Mouse (Mus musculus) limb, embryonic 15.5 days (tissue): Measurements from ENCODE around the gene Bola3. TPM values are rescaled to one million over a fixed set of nuclear protein-coding genes. Genes with fewer than 3 reads are reported as not detected.
"Not testable (repeated sequence)": the region's sequence is repeated elsewhere in the genome, so short reads cannot be mapped to it uniquely, and the experiment has no call there.

ENCODE experiments used
- ATAC-seq: fragments of 200-750 bp; cut with Nextera tagmentation; 2 replicates; pipeline ENCODE4 v1.8.0; 2017; ENCODE audit warnings: low read depth, moderate TSS enrichment; ENCODE audit not compliant: insufficient number of reproducible peaks, low FRiP score, low TSS enrichment
- H3K27ac ChIP-seq: fragments of 300-500 bp; sonication (generic); 2 replicates; pipeline ENCODE4 v1.5.1; 2015; ENCODE audit warnings: moderate library complexity, mild to moderate bottlenecking, inconsistent platforms
- H3K27me3 ChIP-seq: fragments of 300-500 bp; sonication (generic); 2 replicates; pipeline ENCODE4 v1.6.1; 2015; ENCODE audit warnings: inconsistent platforms
- H3K36me3 ChIP-seq: fragments of 300-500 bp; sonication (generic); 2 replicates; pipeline ENCODE4 v1.6.1; 2015; ENCODE audit warnings: inconsistent platforms
- H3K4me1 ChIP-seq: fragments of 300-500 bp; sonication (generic); 2 replicates; pipeline ENCODE4 v1.6.1; 2015; ENCODE audit warnings: inconsistent platforms
- H3K4me2 ChIP-seq: fragments of 300-500 bp; sonication (generic); 2 replicates; pipeline ENCODE4 v1.6.1; 2015; ENCODE audit warnings: mild to moderate bottlenecking, inconsistent platforms
- H3K4me3 ChIP-seq: fragments of 300-500 bp; sonication (generic); 2 replicates; pipeline ENCODE4 v1.5.1; 2015; ENCODE audit warnings: mild to moderate bottlenecking, inconsistent platforms
- H3K9ac ChIP-seq: fragments of 300-500 bp; sonication (generic); 2 replicates; pipeline ENCODE4 v1.6.1; 2015; ENCODE audit warnings: inconsistent platforms
- H3K9me3 ChIP-seq: fragments of 300-500 bp; sonication (generic); 2 replicates; pipeline ENCODE4 v1.6.1; 2016; ENCODE audit warnings: inconsistent platforms
- WGBS: fragments of 180-500 bp; shearing (Covaris S2); methylation state at CpG from one replicate; pipeline ENCODE4 v1.1.7; 2015; 5-methylcytosine and 5-hydroxymethylcytosine counted together
- polyA plus RNA-seq: library from polyadenylated mRNA; unstranded; fragments of >200 nt; fragmentation: Nextera tagmentation; extraction: Ambion mirVana; gene quantifications from 2 replicates; pipeline ENCODE4 v1.2.1, GENCODE M21; 2015

The Bola3 gene
- polyA plus RNA-seq, 1 experiment from 2014 or later = 104 TPM

DNA sequence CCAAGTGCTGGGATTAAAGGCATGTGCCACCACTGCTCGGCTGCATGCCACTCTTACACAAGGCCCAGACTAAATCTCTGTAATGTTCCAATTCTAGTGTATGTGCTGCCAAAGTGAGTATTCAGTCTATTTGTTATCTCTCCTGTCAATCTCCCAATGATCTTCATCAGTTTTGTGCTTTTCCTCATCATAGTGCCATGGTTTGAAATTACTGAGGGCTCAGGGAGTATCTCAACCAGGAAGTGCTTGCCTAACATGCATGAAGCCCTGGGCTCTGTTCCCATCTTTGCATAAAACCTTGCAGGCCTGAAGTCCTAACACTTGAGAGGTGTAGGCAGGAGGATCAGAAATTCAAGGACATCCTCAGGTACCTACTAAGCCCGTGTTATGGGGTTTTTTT is 26.2 kb upstream of the Bola3 start:
- Histone ChIP-seq H3K9me3 (no peaks in the 10 kb centered on the region), H3K4me3 (no peak overlapping the region), H3K4me2 (no peak overlapping the region), H3K27ac (no peak overlapping the region), H3K4me1 (peaks cover 7% of the 10 kb centered on the region), H3K27me3 (no peaks in the 10 kb centered on the region), H3K36me3 (no peaks in the 10 kb centered on the region), H3K9ac (no peak overlapping the region)
- no peak for ATAC-seq
- 58% methylated on average over 2 of the region's 2 CpGs for WGBS

DNA sequence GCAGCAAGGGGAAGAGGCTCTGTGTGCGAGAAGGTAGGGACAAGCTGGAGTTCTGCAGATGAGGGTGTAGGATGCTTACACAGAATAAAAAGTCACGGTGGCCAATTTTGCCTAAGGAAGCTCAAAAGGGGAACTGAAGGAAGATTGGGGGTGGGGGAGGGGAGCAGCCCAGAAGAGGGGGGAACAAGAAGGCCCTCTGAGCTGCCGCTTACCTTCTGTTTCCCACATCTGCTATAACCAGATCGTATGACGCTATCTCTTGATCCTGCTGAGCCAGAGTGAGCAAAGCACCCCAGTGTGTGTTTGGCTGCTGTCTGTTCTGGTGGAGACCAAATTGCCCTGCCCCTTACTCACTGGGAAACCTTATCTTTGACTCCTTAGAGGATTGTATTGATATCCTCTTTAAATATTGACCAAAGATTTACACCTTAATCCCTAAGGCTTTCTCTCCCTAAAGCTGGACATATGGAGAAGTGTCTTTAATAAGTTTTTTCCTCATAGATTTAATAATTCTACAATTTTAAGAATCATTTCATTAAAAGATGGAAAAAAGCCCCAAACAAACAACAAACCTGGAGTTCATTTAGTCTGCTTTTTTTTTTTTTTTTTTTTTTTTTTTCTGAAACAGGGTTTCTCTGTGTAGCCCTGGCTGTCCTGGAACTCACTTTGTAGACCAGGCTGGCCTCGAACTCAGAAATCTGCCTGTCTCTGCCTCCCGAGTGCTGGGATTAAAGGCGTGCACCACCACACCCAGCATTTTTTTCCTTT is 25.1 kb upstream of the Bola3 start:
- ATAC-seq = no peak
- no peak overlapping the region for H3K9ac ChIP-seq
- no peak overlapping the region for H3K4me3 ChIP-seq
- H3K36me3 ChIP-seq = peaks cover 1% of the 10 kb centered on the region; the same call in 1 of the 2 replicates
- peaks cover 7% of the 10 kb centered on the region for H3K4me1 ChIP-seq
- no peaks in the 10 kb centered on the region for H3K27me3 ChIP-seq
- H3K27ac ChIP-seq = no peak overlapping the region
- no peaks in the 10 kb centered on the region for H3K9me3 ChIP-seq
- H3K4me2 ChIP-seq = no peak overlapping the region
- WGBS = 69% methylated on average over 8 of the region's 8 CpGs

DNA sequence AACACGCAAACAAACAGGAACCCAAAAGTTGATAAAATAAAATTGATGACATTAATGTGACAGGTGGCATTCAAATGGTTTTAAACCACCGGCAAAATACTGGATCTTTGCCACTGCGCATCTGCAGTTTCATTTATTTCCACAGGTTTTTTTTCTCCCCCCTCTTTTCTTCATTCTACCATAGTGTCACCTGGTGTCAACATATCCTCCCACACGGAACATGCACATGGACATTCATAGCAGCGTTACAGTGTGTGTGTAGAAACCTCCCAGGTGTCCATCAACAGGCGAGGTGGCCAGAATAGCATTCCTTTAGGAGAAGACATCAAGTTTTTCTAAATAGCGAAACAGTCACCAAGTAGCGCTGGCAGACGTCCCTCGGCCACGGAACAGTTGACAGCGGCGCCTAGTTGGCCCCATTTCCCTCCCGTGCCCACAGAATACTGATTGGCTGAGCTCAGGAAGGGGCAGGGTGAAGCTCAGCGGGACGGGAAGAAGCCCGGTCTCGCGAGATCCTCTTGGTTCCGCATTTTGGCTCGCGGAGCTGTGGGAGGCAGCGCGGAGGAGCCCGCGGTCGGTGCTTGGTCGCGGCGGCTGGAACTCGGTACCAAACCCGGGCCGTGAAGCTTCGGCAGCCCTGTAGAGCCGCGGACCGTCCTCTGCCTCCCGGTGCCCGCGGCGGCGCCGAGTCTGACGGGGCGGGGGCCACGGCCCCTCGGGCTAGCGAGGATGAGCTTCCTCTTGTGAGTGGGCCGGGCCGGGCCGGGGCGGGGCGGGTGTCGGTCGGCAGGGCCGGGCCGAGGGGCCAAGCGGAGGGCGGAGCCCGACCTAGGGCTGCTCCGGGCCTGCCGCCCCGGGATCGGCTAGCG is 23.2 kb upstream of the Bola3 start, which contains the start of the genes Mthfd2 and Mob1a:
TSS of gene Mthfd2 (minus strand) at position 384 of the 869 bp plus-strand sequence.
TSS of gene Mob1a (plus strand) at position 492 of the 869 bp plus-strand sequence.
- Histone ChIP-seq H3K4me3 (peak within 1 kb of the TSS; percentile 67), H3K36me3 (peaks cover 14% of the 10 kb centered on the region), H3K4me1 (peaks cover 7% of the 10 kb centered on the region), H3K9ac (peak within 1 kb of the TSS; percentile 81), H3K27ac (peak within 1 kb of the TSS; percentile 93), H3K9me3 (no peaks in the 10 kb centered on the region), H3K4me2 (peak within 1 kb of the TSS; percentile 65), H3K27me3 (no peaks in the 10 kb centered on the region)
- ATAC-seq = peak; percentile 97
- WGBS = under 1% methylated on average over 64 of the region's 65 CpGs

DNA sequence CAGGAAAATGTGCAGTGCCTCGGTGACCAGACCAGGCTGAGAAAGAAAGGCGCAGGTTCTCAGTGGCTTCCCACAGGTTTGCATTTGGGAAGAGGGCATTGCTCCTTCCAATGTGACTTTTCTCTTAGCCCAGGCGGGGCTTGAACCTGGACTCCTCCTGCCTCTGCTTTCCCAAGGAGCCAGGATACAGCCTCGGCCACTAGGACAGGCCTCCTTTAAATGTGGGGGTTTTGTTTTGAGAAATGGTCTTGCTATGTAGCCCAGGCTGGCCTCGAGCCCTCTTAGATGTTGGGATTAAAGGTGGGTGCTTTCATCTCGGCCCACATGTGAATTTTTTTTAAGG is 22.6 kb upstream of the Bola3 start:
- Histone ChIP-seq H3K9ac (peak overlapping the region; percentile 81), H3K4me2 (peak overlapping the region; percentile 65), H3K36me3 (peaks cover 20% of the 10 kb centered on the region), H3K27me3 (no peaks in the 10 kb centered on the region), H3K4me3 (peak overlapping the region; percentile 67), H3K4me1 (peaks cover 7% of the 10 kb centered on the region), H3K9me3 (no peaks in the 10 kb centered on the region), H3K27ac (peak overlapping the region; percentile 93)
- 4% methylated on average over 6 of the region's 6 CpGs for WGBS
- ATAC-seq = no peak

DNA sequence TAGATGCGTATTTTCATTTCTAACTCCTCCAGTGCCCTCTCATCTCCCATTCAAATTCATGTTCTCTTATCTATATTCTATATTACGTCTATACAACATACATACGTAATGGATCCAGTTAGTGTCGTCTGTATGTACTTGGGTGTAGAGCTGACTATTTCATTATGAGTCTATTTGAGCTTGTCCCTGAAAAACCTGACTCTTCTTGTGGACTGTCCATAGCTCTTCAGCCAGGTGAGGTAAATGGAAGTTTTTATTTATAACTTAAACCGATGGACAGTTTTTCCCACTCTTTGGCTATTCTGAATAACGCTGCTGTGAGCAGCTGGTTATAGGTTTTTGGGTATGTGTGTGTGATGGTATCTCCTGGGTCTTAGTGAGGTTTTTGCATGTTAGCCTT is 22.2 kb upstream of the Bola3 start:
- no peak for ATAC-seq
- H3K36me3 ChIP-seq = peaks cover 24% of the 10 kb centered on the region
- WGBS = 55% methylated on average over 6 of the region's 6 CpGs
- H3K27ac ChIP-seq = no peak overlapping the region
- H3K9ac ChIP-seq = no peak overlapping the region
- no peaks in the 10 kb centered on the region for H3K9me3 ChIP-seq
- H3K4me1 ChIP-seq = peaks cover 7% of the 10 kb centered on the region
- peak overlapping the region; percentile 67 for H3K4me3 ChIP-seq
- peak overlapping the region; percentile 65 for H3K4me2 ChIP-seq
- H3K27me3 ChIP-seq = no peaks in the 10 kb centered on the region

DNA sequence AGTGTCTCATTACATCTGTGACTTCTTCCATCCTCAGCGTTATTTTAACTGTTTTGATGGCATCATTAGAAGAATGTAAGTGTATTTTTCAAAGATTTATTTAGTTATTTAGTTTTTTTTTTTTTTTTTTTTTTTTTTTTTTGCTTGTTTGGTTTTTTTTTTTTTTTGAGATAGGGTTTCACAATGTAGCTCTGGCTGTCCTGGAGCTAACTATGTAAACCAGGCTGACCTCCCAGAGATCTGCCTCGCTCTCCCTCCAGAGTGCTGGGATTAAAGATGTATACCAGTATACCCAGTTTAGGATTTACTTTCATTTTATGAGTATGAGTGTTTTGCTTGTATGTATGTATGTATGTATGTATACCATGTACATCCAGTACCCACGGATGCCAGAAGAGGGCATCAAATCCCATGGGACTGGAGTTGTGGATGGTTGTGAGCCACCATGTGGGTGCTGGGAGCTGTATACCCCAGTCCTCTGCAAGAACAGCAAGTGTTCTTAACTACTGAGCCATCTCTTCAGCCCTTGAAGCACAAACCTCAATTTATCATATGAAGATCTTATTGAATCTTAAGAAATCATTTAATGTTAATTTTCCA is 21.3 kb upstream of the Bola3 start:
- no peak overlapping the region for H3K9ac ChIP-seq
- no peak overlapping the region for H3K4me3 ChIP-seq
- H3K27me3 ChIP-seq = no peaks in the 10 kb centered on the region
- peaks cover 7% of the 10 kb centered on the region for H3K4me1 ChIP-seq
- no peak overlapping the region for H3K27ac ChIP-seq
- no peaks in the 10 kb centered on the region for H3K9me3 ChIP-seq
- peaks cover 30% of the 10 kb centered on the region for H3K36me3 ChIP-seq
- ATAC-seq = no peak
- peak overlapping the region; percentile 65; the same call in 1 of the 2 replicates for H3K4me2 ChIP-seq
- WGBS = 91% methylated on average over 3 of the region's 3 CpGs

DNA sequence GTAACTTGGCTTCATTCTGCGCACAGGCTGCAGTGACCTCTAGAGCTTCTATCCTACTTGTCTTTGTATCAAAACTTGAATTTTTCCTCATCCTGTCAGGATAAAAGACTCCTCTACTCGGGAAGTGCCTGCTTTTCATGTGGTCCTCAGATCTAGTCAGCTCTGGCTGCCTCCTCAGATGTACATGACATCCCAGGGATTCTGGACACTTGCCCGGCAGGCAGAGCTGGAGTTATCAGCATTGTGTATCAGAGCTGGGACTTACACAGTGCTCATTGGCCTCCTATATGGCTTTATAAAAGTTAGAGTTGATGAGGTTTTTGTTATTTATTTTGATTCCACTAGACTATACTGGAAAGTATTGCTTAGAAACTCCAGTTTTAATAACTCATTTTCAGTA is 7.6 kb upstream of the Bola3 start:
- Histone ChIP-seq H3K4me1 (no peaks in the 10 kb centered on the region), H3K9ac (no peak overlapping the region), H3K27ac (no peak overlapping the region), H3K4me3 (no peak overlapping the region), H3K36me3 (peaks cover 57% of the 10 kb centered on the region), H3K4me2 (no peak overlapping the region), H3K9me3 (no peaks in the 10 kb centered on the region), H3K27me3 (no peaks in the 10 kb centered on the region)
- ATAC-seq = no peak
- 80% methylated on average over 3 of the region's 3 CpGs for WGBS

DNA sequence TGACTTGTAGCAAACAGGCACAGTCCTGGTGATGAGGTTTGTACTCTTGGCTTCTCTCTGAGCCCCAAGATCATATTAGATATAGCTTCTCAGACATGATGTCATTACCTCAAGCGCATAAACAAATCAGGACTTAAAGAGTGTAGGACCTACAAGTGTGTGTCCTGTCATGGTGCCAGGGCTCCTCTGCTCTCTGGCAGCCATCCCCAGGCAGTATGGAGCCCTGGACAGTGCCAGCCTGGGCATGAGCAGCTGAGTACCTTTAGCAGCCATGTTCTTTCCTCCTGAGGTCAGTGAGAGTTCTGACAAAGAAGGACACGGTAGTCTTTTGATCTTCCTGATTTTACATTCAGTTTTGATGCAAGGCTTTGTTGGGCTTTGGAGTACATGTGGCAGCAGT is 6.0 kb upstream of the Bola3 start:
- H3K4me2 ChIP-seq = no peak overlapping the region
- ATAC-seq = no peak
- no peaks in the 10 kb centered on the region for H3K9me3 ChIP-seq
- no peak overlapping the region for H3K27ac ChIP-seq
- no peak overlapping the region for H3K9ac ChIP-seq
- H3K4me1 ChIP-seq = no peaks in the 10 kb centered on the region
- peaks cover 45% of the 10 kb centered on the region for H3K36me3 ChIP-seq
- 98% methylated on average over 2 of the region's 2 CpGs for WGBS
- no peaks in the 10 kb centered on the region for H3K27me3 ChIP-seq
- no peak overlapping the region for H3K4me3 ChIP-seq

DNA sequence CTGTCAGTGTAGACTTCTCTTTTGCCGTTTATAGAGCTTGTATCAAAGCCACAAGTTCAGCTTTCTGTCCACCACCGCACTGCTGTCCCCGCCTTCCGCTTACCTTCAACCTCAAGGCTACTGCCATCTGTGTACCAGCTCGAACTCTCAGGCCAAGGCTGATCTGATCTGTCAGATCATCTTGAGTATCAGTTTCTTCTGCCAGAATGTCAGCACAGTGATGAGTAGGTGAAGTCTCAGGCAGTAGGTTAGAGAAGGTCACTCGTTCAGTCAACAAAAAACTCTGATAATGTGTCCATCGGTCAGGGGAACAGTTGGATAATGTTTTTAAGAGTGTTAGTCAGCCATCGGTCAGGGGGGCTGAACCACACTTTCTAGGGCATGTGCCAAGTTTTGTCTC is 3.7 kb upstream of the Bola3 start:
- not testable (repeated sequence) for H3K9ac ChIP-seq, H3K4me2 ChIP-seq, H3K27me3 ChIP-seq, ATAC-seq, H3K27ac ChIP-seq, H3K4me3 ChIP-seq, H3K9me3 ChIP-seq
- 91% methylated on average over 8 of the region's 8 CpGs for WGBS
- Histone ChIP-seq H3K4me1 (peaks cover 11% of the 10 kb centered on the region), H3K36me3 (peaks cover 26% of the 10 kb centered on the region)

DNA sequence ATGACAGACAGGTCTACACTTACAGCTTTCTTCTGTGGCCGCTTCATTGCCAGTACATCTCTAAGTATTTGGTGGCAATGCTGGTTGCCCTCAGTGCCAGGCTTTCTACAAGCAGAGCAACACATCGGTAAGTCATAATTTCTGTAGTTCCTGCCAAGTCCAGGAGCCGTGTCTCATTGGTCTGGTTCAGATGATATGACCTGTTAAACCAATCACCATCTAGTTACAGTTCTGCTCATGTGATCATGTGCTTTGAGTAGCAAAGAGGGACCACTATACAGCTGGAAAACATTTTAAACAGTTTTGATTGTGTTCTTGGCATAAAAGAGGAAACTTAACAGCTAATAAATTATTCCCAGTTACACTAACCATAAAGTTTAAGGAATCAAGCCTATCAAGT is 1.0 kb upstream of the Bola3 start:
- Histone ChIP-seq H3K4me2 (no peak overlapping the region), H3K27ac (peak overlapping the region; percentile 12; the same call in 1 of the 2 replicates), H3K4me3 (no peak overlapping the region), H3K27me3 (no peaks in the 10 kb centered on the region), H3K9me3 (no peaks in the 10 kb centered on the region), H3K9ac (no peak overlapping the region), H3K4me1 (peaks cover 13% of the 10 kb centered on the region), H3K36me3 (peaks cover 10% of the 10 kb centered on the region)
- WGBS = 61% methylated on average over 3 of the region's 3 CpGs
- ATAC-seq = no peak

DNA sequence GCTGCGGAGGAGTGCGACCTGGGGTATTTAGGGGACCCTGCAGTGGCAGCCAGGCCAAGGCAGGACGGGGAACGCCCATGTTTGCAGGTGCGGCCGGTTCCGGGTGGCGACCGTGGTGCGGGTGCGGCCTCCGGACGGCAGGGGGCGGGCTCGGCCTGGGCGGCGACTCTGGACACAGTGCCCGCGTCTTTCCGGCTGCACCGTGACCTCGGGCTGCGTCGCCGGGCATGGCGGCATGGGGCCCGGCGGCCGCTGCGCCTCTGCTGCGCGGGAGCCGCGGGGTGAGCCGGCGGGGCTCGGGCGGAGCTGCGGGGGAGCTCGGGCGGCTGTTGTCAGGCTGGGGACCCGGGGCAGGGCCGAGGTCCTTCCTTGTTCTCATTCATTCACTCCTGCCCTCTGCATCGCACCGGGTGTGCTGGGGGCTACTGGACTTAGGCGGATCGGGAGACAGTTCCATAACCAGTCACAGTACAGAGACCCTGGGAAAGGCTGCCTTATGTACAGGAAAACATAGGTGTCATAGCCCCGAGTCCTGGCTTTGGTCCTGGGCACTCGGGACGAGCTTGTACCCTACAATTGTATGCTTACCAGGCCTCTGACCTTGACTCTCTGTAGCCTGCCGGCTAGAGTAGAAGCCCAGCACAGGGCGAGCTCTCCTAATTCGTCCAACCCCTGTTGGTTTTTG is 469 bp downstream of the Bola3 start:
- Histone ChIP-seq H3K4me2 (peak overlapping the region; percentile 76), H3K9me3 (no peaks in the 10 kb centered on the region), H3K27me3 (no peaks in the 10 kb centered on the region), H3K4me3 (peak overlapping the region; percentile 94), H3K4me1 (peaks cover 13% of the 10 kb centered on the region), H3K36me3 (peaks cover 17% of the 10 kb centered on the region), H3K9ac (peak overlapping the region; percentile 95), H3K27ac (0 out of 2 replicates have a peak overlapping the region, but pooled peaks have one; percentile 8)
- under 1% methylated on average over 53 of the region's 53 CpGs for WGBS
- ATAC-seq = peak; percentile 82
